Comparison of ENCODE assay signal across 15 mouse cellular contexts in genomic region chr2:69140215-69140614, GRCm38 (mm10).
"Had no signal": no experiment of that assay in that cellular context is flagged by ENCODE, and none has a peak within 500 bp of the region (broad histone marks: within the 10 kb centered on the region; RNA-seq: fewer than 3 reads in every experiment).

No protein-coding gene starts in this region.

- H3K4me3 ChIP-seq: limb, embryonic 12.5 days; limb, embryonic 15.5 days; liver, embryonic 12.5 days; liver, embryonic 15.5 days; midbrain, embryonic 12.5 days; midbrain, embryonic 15.5 days; neural tube, embryonic 13.5 days; stomach, embryonic 15.5 days had no signal

- H3K36me3 ChIP-seq: limb, embryonic 12.5 days; limb, embryonic 15.5 days; liver, embryonic 12.5 days; liver, embryonic 15.5 days; midbrain, embryonic 12.5 days; midbrain, embryonic 15.5 days; neural tube, embryonic 13.5 days; stomach, embryonic 15.5 days had no signal

- ATAC-seq: intestine, embryonic 16.5 days; liver, embryonic 12.5 days; midbrain, embryonic 15.5 days had no signal

- H3K27me3 ChIP-seq: limb, embryonic 12.5 days; limb, embryonic 15.5 days; liver, embryonic 12.5 days; liver, embryonic 15.5 days; midbrain, embryonic 12.5 days; midbrain, embryonic 15.5 days; neural tube, embryonic 13.5 days; stomach, embryonic 15.5 days had no signal

- H3K9ac ChIP-seq: limb, embryonic 12.5 days; limb, embryonic 15.5 days; liver, embryonic 12.5 days; liver, embryonic 15.5 days; midbrain, embryonic 12.5 days; midbrain, embryonic 15.5 days; neural tube, embryonic 13.5 days; stomach, embryonic 15.5 days had no signal

- H3K9me3 ChIP-seq: limb, embryonic 12.5 days; limb, embryonic 15.5 days; liver, embryonic 12.5 days; liver, embryonic 15.5 days; midbrain, embryonic 12.5 days; midbrain, embryonic 15.5 days; neural tube, embryonic 13.5 days; stomach, embryonic 15.5 days had no signal

- H3K4me2 ChIP-seq: limb, embryonic 12.5 days; limb, embryonic 15.5 days; liver, embryonic 12.5 days; liver, embryonic 15.5 days; midbrain, embryonic 12.5 days; midbrain, embryonic 15.5 days; neural tube, embryonic 13.5 days; stomach, embryonic 15.5 days had no signal

- DNase-seq: kidney, adult 18-20 months; kidney, adult 9 months; kidney, postnatal 25 days; left cerebral cortex, postnatal 4 days; lung, adult 2 months; thymus, postnatal 25 days had no signal

- H3K4me1 ChIP-seq: midbrain, embryonic 12.5 days; midbrain, embryonic 15.5 days had no signal

- H3K27ac ChIP-seq: limb, embryonic 12.5 days; limb, embryonic 15.5 days; liver, embryonic 12.5 days; liver, embryonic 15.5 days; midbrain, embryonic 12.5 days; midbrain, embryonic 15.5 days; neural tube, embryonic 13.5 days; stomach, embryonic 15.5 days had no signal
